Comparison of ENCODE assay signal across 12 mouse cellular contexts in the genomic region with DNA sequence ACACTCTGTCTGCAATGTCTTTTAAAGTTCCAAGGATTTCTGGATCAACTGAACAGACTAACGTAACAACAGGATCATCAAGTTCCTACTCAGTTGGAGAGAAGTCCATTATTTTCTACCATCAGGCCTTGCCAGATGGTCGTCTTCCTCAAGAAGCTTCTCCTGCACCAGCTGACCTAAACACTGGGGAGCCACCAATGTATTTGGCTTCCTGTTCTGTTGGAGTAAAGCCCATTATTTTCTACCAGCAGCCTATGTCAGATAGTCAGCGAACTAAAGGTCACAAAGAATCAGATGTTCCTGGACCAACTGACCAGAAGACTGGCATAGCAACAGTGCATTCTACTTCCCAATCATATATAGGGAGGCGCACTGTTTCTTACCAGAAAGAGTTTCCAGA. TPM values are rescaled to one million over a fixed set of nuclear protein-coding genes. Genes with fewer than 3 reads are reported as not detected.
DNase-seq lines count a peak whose midpoint lies in the region.
"Had no signal": no experiment of that assay in that cellular context is flagged by ENCODE, and none has a peak within 500 bp of the region (broad histone marks: within the 10 kb centered on the region; RNA-seq: fewer than 3 reads in every experiment).

No protein-coding gene starts in this region.

- intact Hi-C loops in left cerebral cortex, postnatal 25 days (cut with DNase I), result no loop called here

- peak; percentile 80 for DNase-seq in brain, adult 2 months (ENCODE audit: low read depth, low spot score)
- peak; percentile 59 for DNase-seq in cerebellum, adult 11-12 months
- peak; percentile 80 for DNase-seq in cerebellum, adult 9-10 months
- peak; percentile 14 to 42 for DNase-seq in cerebellum, postnatal 36 days
- no peak for DNase-seq in spleen, postnatal 14 days (ENCODE audit: low spot score in 2 of 2)
- no peak for DNase-seq in left cerebral cortex, postnatal 25 days (ENCODE audit: low spot score in 2 of 2)
- DNase-seq in lung, postnatal 25 days (ENCODE audit: low spot score), result no peak
- DNase-seq: adrenal gland, postnatal 10 days; forebrain, postnatal 0 days; gastrocnemius, postnatal 14 days; heart, adult 2 months; kidney, adult 18-20 months had no signal

RNA-seq across cellular contexts. Expression of a gene that starts 33.5 kb away (rescaled TPM):
- total RNA-seq in left cerebral cortex, postnatal 25 days (2021), result 1 to 10 TPM; 8.1 to 9.8 TPM

Comparison
In these comparisons a context has a peak if more than half of its experiments do, and no peak if none do; other contexts are left out.
1. DNase-seq: peak in brain, adult 2 months (single experiment), cerebellum, adult 11-12 months (single experiment), cerebellum, adult 9-10 months (single experiment) and cerebellum, postnatal 36 days (2 of 2); none in spleen, postnatal 14 days (0 of 2), left cerebral cortex, postnatal 25 days (0 of 2) and lung, postnatal 25 days (single experiment).